Mouse (Mus musculus): ENCODE data around the gene Slc17a7. TPM values are rescaled to one million over a fixed set of nuclear protein-coding genes. Genes with fewer than 3 reads are reported as not detected.

Slc17a7 gene
- polyA plus RNA-seq (2015; fragmentation: Nextera tagmentation; extraction: Ambion mirVana) = 0.07 TPM in 1 of 2 replicates, not detected in the other

DNA sequence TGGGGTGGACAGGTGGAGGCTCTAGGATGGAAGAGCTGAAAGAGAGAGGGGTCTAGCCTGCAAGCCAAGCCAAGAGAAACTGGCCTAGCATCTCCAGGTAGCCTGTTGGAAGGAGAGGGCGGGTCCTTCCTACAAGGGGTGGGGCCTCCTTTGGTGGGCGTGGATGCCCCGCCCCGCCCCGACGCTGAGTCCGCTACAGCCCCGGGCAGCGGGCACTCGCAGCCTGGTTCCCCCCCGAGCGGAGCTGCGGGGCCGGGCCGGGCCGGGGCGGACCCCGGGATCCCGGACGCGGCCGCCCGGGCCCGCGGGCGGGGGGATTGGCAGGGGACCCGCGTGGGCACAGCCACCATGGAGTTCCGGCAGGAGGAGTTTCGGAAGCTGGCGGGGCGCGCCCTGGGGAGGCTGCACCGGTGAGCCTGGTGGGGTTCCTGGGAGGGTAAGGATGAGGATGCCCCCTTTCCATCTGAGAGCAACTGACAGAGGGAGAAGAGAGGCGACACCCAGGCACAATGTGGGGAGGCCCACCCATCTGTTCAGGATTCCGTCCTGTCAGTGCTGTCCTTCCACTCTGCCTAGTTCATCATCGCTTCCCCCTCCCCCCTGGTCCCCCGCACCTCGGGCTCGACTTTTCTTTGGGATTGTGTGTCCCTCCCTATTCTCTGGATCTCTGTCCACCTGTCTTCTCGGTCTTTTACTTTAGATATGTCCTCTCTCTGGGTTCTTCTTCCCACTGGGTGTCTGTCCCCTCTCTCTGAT is at the start of gene Slc17a7:
Gene Slc17a7 (plus strand): TSS at position 215 of the 756 bp plus-strand sequence.
- ATAC-seq (ENCODE audit: low FRiP score, low TSS enrichment) = 0 out of 2 replicates have a peak, but pooled peaks have one; percentile 34
- WGBS = 2% methylated on average over 20 of the region's 41 CpGs
- H3K9ac ChIP-seq (ENCODE audit: low read length) = peak within 1 kb of the TSS; percentile 41

DNA sequence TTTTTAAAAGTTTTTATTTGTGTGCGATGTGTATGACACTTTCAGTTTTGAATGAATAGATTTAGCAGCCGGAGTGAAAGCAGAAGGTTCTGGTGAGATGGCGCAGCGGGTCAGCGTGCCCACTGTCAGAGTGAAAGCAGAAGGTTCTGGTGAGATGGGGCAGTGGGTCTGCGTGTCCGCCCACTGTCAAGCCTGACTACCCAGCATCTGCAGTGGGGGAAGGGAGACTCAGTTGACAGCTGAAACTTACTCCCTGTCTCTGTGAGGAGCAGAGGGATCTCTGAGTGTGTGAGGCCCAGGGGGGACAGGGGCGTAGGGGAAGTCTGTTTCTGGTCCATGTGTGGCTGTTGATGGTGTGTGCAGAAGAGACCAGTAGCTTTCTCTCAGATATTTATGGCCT is 46.2 kb upstream of the Slc17a7 start:
- 74% methylated on average over 8 of the region's 8 CpGs for WGBS
- TF ChIP-seq CTCF (IDR thresholded peaks at IDR 0.05; ENCODE audit: low read depth) (no peak), EP300 (optimal IDR thresholded peaks at IDR 0.05) (no peak)
- no peak overlapping the region for H3K4me2 ChIP-seq (replicated peaks; ENCODE audit: low read depth)

More for the DNA sequence above, at the start of gene Slc17a7:
- Histone ChIP-seq H3K9me3 (ENCODE audit: control insufficient read depth, low read length) (no peaks in the 10 kb centered on the region), H3K36me3 (ENCODE audit: control insufficient read depth, insufficient read depth, low read length) (peaks cover 2% of the 10 kb centered on the region; the same call in 1 of the 2 replicates), H3K4me3 (ENCODE audit: low read depth, low read length) (peak within 1 kb of the TSS; percentile 34), H3K4me2 (replicated peaks; ENCODE audit: low read depth) (peak within 1 kb of the TSS; percentile 57), H3K27me3 (ENCODE audit: control insufficient read depth, insufficient read depth, low read length) (peaks cover 15% of the 10 kb centered on the region; the same call in 1 of the 2 replicates), H3K4me1 (replicated peaks; ENCODE audit: control insufficient read depth, insufficient read depth) (peaks cover 4% of the 10 kb centered on the region; the same call in 1 of the 2 replicates), H3K27ac (replicated peaks) (no peak within 1 kb of the TSS)
- TF ChIP-seq CTCF (IDR thresholded peaks at IDR 0.05; ENCODE audit: low read depth) (no peak), EP300 (optimal IDR thresholded peaks at IDR 0.05) (no peak)
- peak; percentile 70 for DNase-seq (ENCODE audit: low spot score)

DNA sequence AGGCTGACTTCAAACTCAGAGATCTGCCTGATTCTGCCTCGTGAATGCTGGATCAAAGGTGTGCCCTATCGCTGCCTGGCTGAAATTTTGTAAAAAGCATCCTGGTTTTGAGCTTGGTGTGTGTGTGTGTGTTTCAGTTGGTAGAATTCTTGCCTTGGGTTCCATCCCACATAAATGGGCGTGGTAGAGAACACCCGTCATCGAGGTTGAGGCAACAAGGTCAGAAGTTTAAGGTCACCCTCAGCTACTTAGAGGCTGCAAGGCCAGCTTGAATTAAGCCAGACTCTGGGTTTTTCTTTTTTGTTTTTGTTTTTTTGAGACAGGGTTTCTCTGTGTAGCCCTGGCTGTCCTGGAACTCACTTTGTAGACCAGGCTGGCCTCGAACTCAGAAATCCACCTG is 45.4 kb upstream of the Slc17a7 start:
- no peak for TF ChIP-seq EP300 (optimal IDR thresholded peaks at IDR 0.05)
- TF ChIP-seq CTCF (IDR thresholded peaks at IDR 0.05; ENCODE audit: low read depth) = no peak
- no peaks in the 10 kb centered on the region for H3K9me3 ChIP-seq (ENCODE audit: control insufficient read depth, low read length)
- no peak overlapping the region for H3K9ac ChIP-seq (ENCODE audit: low read length)
- H3K27ac ChIP-seq (replicated peaks) = no peak overlapping the region
- 73% methylated on average over 6 of the region's 6 CpGs for WGBS
- no peak overlapping the region for H3K4me2 ChIP-seq (replicated peaks; ENCODE audit: low read depth)
- no peak for ATAC-seq (ENCODE audit: low FRiP score, low TSS enrichment)
- no peak for DNase-seq (ENCODE audit: low spot score)
- peaks cover 18% of the 10 kb centered on the region; the same call in 1 of the 2 replicates for H3K36me3 ChIP-seq (ENCODE audit: control insufficient read depth, insufficient read depth, low read length)
- 0 out of 2 replicates have a peak, but pooled peaks cover 3% of the 10 kb centered on the region for H3K4me1 ChIP-seq (replicated peaks; ENCODE audit: control insufficient read depth, insufficient read depth)
- no peak overlapping the region for H3K4me3 ChIP-seq (ENCODE audit: low read depth, low read length)
- H3K27me3 ChIP-seq (ENCODE audit: control insufficient read depth, insufficient read depth, low read length) = no peaks in the 10 kb centered on the region

More for the DNA sequence above, 46.2 kb upstream of the Slc17a7 start:
- Histone ChIP-seq H3K4me1 (replicated peaks; ENCODE audit: control insufficient read depth, insufficient read depth) (no peaks in the 10 kb centered on the region), H3K9ac (ENCODE audit: low read length) (peak overlapping the region; percentile 35; the same call in 1 of the 2 replicates), H3K36me3 (ENCODE audit: control insufficient read depth, insufficient read depth, low read length) (peaks cover 18% of the 10 kb centered on the region; the same call in 1 of the 2 replicates), H3K9me3 (ENCODE audit: control insufficient read depth, low read length) (no peaks in the 10 kb centered on the region), H3K4me3 (ENCODE audit: low read depth, low read length) (no peak overlapping the region), H3K27ac (replicated peaks) (no peak overlapping the region; the same call in 1 of the 2 replicates), H3K27me3 (ENCODE audit: control insufficient read depth, insufficient read depth, low read length) (no peaks in the 10 kb centered on the region)
- DNase-seq (ENCODE audit: low spot score) = no peak
- ATAC-seq (ENCODE audit: low FRiP score, low TSS enrichment) = no peak

DNA sequence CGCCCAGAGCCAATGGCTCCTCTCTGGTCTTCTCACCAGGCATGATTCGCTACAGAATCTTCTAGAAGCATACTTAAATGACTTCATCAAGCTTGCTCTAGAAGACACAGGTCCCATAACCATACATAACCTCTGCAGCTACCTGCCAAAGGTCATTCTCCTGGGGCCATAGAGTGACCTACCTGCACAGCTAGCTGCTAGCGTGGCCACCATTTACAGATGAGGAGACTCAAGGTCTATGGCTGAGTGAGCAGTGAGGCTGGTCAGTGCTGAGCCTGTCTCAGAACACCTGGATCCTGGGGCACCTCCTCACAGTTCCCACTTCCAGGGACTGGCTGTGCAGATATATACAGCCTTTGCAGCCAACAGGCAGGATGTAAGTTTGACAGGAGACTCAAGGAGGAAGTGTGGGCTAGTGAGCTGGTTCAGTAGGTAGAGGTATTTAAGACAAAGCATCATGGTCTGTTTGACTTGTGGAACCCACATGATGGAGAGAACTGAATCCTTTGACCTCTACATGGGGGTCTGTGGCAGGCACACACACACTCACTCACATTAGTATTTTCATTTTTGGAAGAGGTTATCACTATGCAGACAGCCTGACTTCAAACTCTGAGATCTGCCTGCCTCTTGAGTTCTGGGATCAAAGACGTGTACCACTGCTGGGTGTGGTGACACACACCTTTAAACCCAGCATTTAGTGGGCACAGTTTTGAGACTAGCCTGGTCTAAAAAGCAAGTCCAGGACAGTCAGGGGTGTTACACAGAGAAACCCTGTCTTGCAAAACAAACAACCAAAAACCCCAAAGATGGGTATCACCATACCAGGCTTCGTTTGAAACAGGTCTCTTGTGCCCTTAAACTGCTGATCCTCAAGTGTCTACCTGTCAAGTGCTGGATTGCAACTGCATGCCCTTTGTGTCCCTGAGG is 43.7 kb upstream of the Slc17a7 start:
- TF ChIP-seq EP300 (optimal IDR thresholded peaks at IDR 0.05) (no peak), CTCF (IDR thresholded peaks at IDR 0.05; ENCODE audit: low read depth) (no peak)
- Histone ChIP-seq H3K4me1 (replicated peaks; ENCODE audit: control insufficient read depth, insufficient read depth) (0 out of 2 replicates have a peak, but pooled peaks cover 3% of the 10 kb centered on the region), H3K36me3 (ENCODE audit: control insufficient read depth, insufficient read depth, low read length) (peaks cover 18% of the 10 kb centered on the region; the same call in 1 of the 2 replicates), H3K4me2 (replicated peaks; ENCODE audit: low read depth) (no peak overlapping the region), H3K27ac (replicated peaks) (no peak overlapping the region), H3K9me3 (ENCODE audit: control insufficient read depth, low read length) (no peaks in the 10 kb centered on the region), H3K9ac (ENCODE audit: low read length) (no peak overlapping the region), H3K27me3 (ENCODE audit: control insufficient read depth, insufficient read depth, low read length) (no peaks in the 10 kb centered on the region), H3K4me3 (ENCODE audit: low read depth, low read length) (no peak overlapping the region)
- DNase-seq (ENCODE audit: low spot score) (no peak), ATAC-seq (ENCODE audit: low FRiP score, low TSS enrichment) (no peak)
- 73% methylated on average over 5 of the region's 5 CpGs for WGBS

DNA sequence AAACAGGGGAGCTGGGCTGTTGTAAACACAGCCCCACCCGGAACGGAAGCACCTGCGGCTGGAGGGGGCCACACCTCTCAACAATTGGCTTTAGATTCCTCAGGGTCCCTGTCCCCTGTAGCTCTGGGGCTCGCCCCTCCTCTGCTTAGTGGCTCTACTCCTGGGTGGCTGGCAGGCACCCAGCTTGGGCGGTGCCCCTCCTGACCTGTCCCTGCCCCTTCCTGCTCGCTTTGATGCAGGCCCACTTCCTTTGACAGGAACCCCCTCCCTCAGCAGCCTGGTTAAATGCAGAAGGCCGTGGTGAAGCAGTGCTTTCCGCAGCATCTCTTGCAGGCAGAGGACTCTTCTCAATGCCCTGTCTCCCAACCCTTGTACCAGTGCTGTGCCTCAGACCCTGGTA is 42.3 kb upstream of the Slc17a7 start:
- ATAC-seq (ENCODE audit: low FRiP score, low TSS enrichment) (no peak), DNase-seq (ENCODE audit: low spot score) (no peak)
- H3K4me3 ChIP-seq (ENCODE audit: low read depth, low read length) = no peak overlapping the region
- no peaks in the 10 kb centered on the region for H3K27me3 ChIP-seq (ENCODE audit: control insufficient read depth, insufficient read depth, low read length)
- TF ChIP-seq EP300 (optimal IDR thresholded peaks at IDR 0.05) (no peak), CTCF (IDR thresholded peaks at IDR 0.05; ENCODE audit: low read depth) (no peak)
- peaks cover 22% of the 10 kb centered on the region for H3K36me3 ChIP-seq (ENCODE audit: control insufficient read depth, insufficient read depth, low read length)
- H3K4me1 ChIP-seq (replicated peaks; ENCODE audit: control insufficient read depth, insufficient read depth) = 0 out of 2 replicates have a peak, but pooled peaks cover 3% of the 10 kb centered on the region
- no peaks in the 10 kb centered on the region for H3K9me3 ChIP-seq (ENCODE audit: control insufficient read depth, low read length)
- no peak overlapping the region; the same call in 1 of the 2 replicates for H3K9ac ChIP-seq (ENCODE audit: low read length)
- WGBS = 45% methylated on average over 8 of the region's 8 CpGs
- H3K4me2 ChIP-seq (replicated peaks; ENCODE audit: low read depth) = no peak overlapping the region
- peak overlapping the region; percentile 56 for H3K27ac ChIP-seq (replicated peaks)

Data from stomach, postnatal 0 days (tissue).